Mouse (Mus musculus): ENCODE measurements around the gene Nts. TPM values are rescaled to one million over a fixed set of nuclear protein-coding genes. Genes with fewer than 3 reads are reported as not detected.
A peak's percentile ranks its signal among the peaks of the same experiment; 100 is the strongest.

Nts gene
- polyA plus RNA-seq (2014; fragmentation: Nextera tagmentation; extraction: Ambion mirVana), result 0.24 and 0.26 TPM in 2 replicates

DNA sequence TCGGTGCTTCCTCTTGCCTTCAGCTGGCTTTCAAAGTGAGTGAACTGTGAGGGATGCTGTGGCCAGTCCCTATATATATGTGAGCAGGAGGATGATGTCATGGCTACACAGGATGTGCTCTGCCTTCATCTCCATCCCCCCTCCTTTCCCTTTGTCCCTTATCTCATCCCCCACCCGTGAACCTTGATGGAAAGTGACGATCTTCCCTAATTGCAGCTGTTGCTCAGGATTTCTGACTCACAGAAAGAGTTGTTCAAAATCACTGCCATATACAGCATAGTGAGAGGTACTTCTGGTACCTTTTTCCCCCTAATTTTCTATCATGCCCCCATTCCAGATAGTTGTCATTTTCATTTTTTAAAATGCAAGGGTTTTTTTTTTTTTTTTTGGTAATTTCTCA, at the start of gene Nts:
Gene Nts, minus strand, starts transcription at position 101 of the 400 bp plus-strand sequence.
- no peak within 1 kb of the TSS for H3K4me3 ChIP-seq (ENCODE audit: low read depth, low read length)
- no peaks in the 10 kb centered on the region for H3K4me1 ChIP-seq (ENCODE audit: control insufficient read depth, insufficient read depth, low read length)
- 31% methylated on average over 3 of the region's 3 CpGs for WGBS
- H3K9me3 ChIP-seq (ENCODE audit: control insufficient read depth, low read length), result no peaks in the 10 kb centered on the region
- ATAC-seq (ENCODE audit: insufficient read depth, low FRiP score, low TSS enrichment), result no peak
- DNase-seq (ENCODE audit: low spot score), result no peak
- no peak within 1 kb of the TSS for H3K27ac ChIP-seq (ENCODE audit: low read depth, low read length)
- H3K27me3 ChIP-seq (ENCODE audit: control insufficient read depth, insufficient read depth, low read length), result no peaks in the 10 kb centered on the region
- no peak within 1 kb of the TSS for H3K9ac ChIP-seq (ENCODE audit: low read length)
- no peaks in the 10 kb centered on the region for H3K36me3 ChIP-seq (ENCODE audit: control insufficient read depth, insufficient read depth, low read length)
- no peak within 1 kb of the TSS for H3K4me2 ChIP-seq (ENCODE audit: low read depth)

- DNase-seq (ENCODE audit: low spot score) (no peak), ATAC-seq (ENCODE audit: insufficient read depth, low FRiP score, low TSS enrichment) (no peak)
- H3K27me3 ChIP-seq (ENCODE audit: control insufficient read depth, insufficient read depth, low read length), result no peaks in the 10 kb centered on the region
- no peaks in the 10 kb centered on the region for H3K36me3 ChIP-seq (ENCODE audit: control insufficient read depth, insufficient read depth, low read length)
- H3K4me3 ChIP-seq (ENCODE audit: low read depth, low read length), result no peak overlapping the region
- whole genome bisulfite sequencing, result 85% methylated on average over 3 of the region's 3 CpGs
- no peak overlapping the region for H3K27ac ChIP-seq (ENCODE audit: low read depth, low read length)
- H3K9me3 ChIP-seq (ENCODE audit: control insufficient read depth, low read length), result no peaks in the 10 kb centered on the region
- no peak overlapping the region for H3K4me2 ChIP-seq (ENCODE audit: low read depth)
- H3K9ac ChIP-seq (ENCODE audit: low read length), result no peak overlapping the region
- H3K4me1 ChIP-seq (ENCODE audit: control insufficient read depth, insufficient read depth, low read length), result no peaks in the 10 kb centered on the region
Measured at GRCm38 (mm10) chr10:102527901-102528300, 37.6 kb upstream of the Nts start.

GRCm38 (mm10) chr10:102514159-102514558, 23.9 kb upstream of the Nts start:
- Histone ChIP-seq H3K9ac (ENCODE audit: low read length) (no peak overlapping the region), H3K36me3 (ENCODE audit: control insufficient read depth, insufficient read depth, low read length) (no peaks in the 10 kb centered on the region), H3K4me1 (ENCODE audit: control insufficient read depth, insufficient read depth, low read length) (no peaks in the 10 kb centered on the region), H3K27me3 (ENCODE audit: control insufficient read depth, insufficient read depth, low read length) (no peaks in the 10 kb centered on the region), H3K4me3 (ENCODE audit: low read depth, low read length) (no peak overlapping the region), H3K27ac (ENCODE audit: low read depth, low read length) (no peak overlapping the region), H3K9me3 (ENCODE audit: control insufficient read depth, low read length) (no peaks in the 10 kb centered on the region), H3K4me2 (ENCODE audit: low read depth) (no peak overlapping the region)
- 6% methylated on average over 1 of the region's 1 CpGs for WGBS
- DNase-seq (ENCODE audit: low spot score) (no peak), ATAC-seq (ENCODE audit: insufficient read depth, low FRiP score, low TSS enrichment) (no peak)

DNA sequence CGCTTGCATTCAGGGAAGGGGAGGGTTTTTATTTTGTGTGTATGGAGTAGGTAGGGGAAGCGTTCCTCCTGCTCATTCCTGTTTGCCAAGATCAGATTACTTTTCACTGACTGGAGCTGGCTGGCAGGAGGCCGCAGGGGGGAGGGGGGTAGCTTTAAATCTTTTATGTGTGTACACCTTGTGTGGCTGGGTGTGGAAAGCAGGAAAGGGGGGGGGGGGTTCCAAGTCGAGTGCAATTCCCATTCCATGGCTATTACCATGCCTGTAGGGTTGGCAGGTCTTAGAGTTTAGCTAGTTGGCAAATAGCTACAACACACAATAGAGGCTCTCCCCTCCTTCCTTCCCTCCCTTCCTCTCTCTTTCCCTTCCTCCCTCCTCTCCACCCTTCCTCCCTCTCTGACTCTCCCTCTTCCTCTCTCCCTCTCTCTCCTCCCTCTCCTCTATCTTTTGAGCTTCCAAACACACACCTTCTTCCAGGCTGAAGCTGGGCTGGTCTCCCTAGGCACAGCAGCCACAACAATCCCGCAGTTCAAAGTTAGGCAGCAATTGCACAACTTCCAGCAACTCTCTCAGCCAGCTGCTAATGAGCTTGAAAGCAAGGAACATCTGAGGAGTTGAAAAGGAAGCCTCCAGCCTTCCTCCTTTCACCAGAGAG, 21.6 kb upstream of the Nts start, which contains the start of gene Rassf9:
Gene Rassf9, plus strand, starts transcription at position 416 of the 655 bp plus-strand sequence.
- no peaks in the 10 kb centered on the region for H3K36me3 ChIP-seq (ENCODE audit: control insufficient read depth, insufficient read depth, low read length)
- H3K9ac ChIP-seq (ENCODE audit: low read length), result no peak within 1 kb of the TSS
- DNase-seq (ENCODE audit: low spot score), result peak; percentile 19
- WGBS, result 13% methylated on average over 5 of the region's 5 CpGs
- no peak within 1 kb of the TSS for H3K27ac ChIP-seq (ENCODE audit: low read depth, low read length)
- H3K27me3 ChIP-seq (ENCODE audit: control insufficient read depth, insufficient read depth, low read length), result no peaks in the 10 kb centered on the region
- H3K4me1 ChIP-seq (ENCODE audit: control insufficient read depth, insufficient read depth, low read length), result no peaks in the 10 kb centered on the region
- H3K4me3 ChIP-seq (ENCODE audit: low read depth, low read length), result no peak within 1 kb of the TSS
- H3K9me3 ChIP-seq (ENCODE audit: control insufficient read depth, low read length), result no peaks in the 10 kb centered on the region
- ATAC-seq (ENCODE audit: insufficient read depth, low FRiP score, low TSS enrichment), result peak; percentile 49; the same call in 1 of the 2 replicates
- H3K4me2 ChIP-seq (ENCODE audit: low read depth), result no peak within 1 kb of the TSS

DNA sequence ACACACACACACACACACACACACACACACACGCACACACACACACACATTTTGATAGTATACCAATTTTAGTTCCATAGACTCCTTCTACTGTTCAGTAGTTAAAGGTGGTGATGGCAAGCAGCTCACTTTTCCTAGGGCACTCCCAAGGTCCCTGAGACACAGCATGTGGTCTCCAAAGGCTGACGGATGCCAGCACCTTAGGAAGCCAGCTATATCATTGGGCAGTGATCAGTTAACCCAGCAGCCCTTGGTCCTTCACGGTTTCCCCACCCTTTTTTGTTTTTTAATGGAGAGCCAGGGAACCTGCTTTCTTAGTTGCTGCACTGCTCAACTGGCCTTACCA, 21.1 kb upstream of the Nts start:
- DNase-seq (ENCODE audit: low spot score), result no peak
- no peaks in the 10 kb centered on the region for H3K27me3 ChIP-seq (ENCODE audit: control insufficient read depth, insufficient read depth, low read length)
- no peak overlapping the region for H3K4me3 ChIP-seq (ENCODE audit: low read depth, low read length)
- WGBS, result 37% methylated on average over 3 of the region's 3 CpGs
- H3K9me3 ChIP-seq (ENCODE audit: control insufficient read depth, low read length), result no peaks in the 10 kb centered on the region
- ATAC-seq (ENCODE audit: insufficient read depth, low FRiP score, low TSS enrichment), result no peak
- H3K4me2 ChIP-seq (ENCODE audit: low read depth), result no peak overlapping the region
- H3K4me1 ChIP-seq (ENCODE audit: control insufficient read depth, insufficient read depth, low read length), result no peaks in the 10 kb centered on the region
- no peaks in the 10 kb centered on the region for H3K36me3 ChIP-seq (ENCODE audit: control insufficient read depth, insufficient read depth, low read length)
- H3K27ac ChIP-seq (ENCODE audit: low read depth, low read length), result no peak overlapping the region
- H3K9ac ChIP-seq (ENCODE audit: low read length), result no peak overlapping the region

DNA sequence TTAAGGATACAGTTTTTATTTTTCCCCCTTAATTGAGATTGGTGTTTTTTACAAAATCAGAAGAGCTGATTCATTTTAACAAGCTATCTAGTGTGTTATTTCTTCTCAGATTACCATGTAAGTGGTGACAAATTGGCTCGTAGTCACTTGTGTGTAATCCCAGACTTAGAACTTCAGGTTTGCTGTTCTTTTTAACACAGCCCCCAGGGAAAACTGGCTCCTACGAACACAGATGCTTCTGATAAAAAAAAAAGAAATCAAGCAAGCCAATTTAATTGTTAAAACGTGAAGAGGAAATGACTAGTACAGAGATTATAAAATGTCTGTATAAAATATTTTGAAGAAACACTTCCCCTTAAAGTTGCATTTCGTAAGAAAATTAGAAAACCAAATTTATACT, 17.1 kb upstream of the Nts start:
- no peaks in the 10 kb centered on the region for H3K27me3 ChIP-seq (ENCODE audit: control insufficient read depth, insufficient read depth, low read length)
- ATAC-seq (ENCODE audit: insufficient read depth, low FRiP score, low TSS enrichment) (no peak), DNase-seq (ENCODE audit: low spot score) (no peak)
- H3K4me2 ChIP-seq (ENCODE audit: low read depth), result no peak overlapping the region
- no peaks in the 10 kb centered on the region for H3K4me1 ChIP-seq (ENCODE audit: control insufficient read depth, insufficient read depth, low read length)
- no peaks in the 10 kb centered on the region for H3K36me3 ChIP-seq (ENCODE audit: control insufficient read depth, insufficient read depth, low read length)
- no peak overlapping the region for H3K27ac ChIP-seq (ENCODE audit: low read depth, low read length)
- H3K9me3 ChIP-seq (ENCODE audit: control insufficient read depth, low read length), result no peaks in the 10 kb centered on the region
- no peak overlapping the region for H3K4me3 ChIP-seq (ENCODE audit: low read depth, low read length)
- H3K9ac ChIP-seq (ENCODE audit: low read length), result no peak overlapping the region
- 65% methylated on average over 4 of the region's 4 CpGs for WGBS

- no peak overlapping the region for H3K9ac ChIP-seq (ENCODE audit: low read length)
- H3K4me2 ChIP-seq (ENCODE audit: low read depth), result no peak overlapping the region
- ATAC-seq (ENCODE audit: insufficient read depth, low FRiP score, low TSS enrichment) (no peak; the same call in 1 of the 2 replicates), DNase-seq (ENCODE audit: low spot score) (no peak)
- H3K4me3 ChIP-seq (ENCODE audit: low read depth, low read length), result no peak overlapping the region
- no peaks in the 10 kb centered on the region for H3K9me3 ChIP-seq (ENCODE audit: control insufficient read depth, low read length)
- no peak overlapping the region for H3K27ac ChIP-seq (ENCODE audit: low read depth, low read length)
- WGBS, result 27% methylated on average over 4 of the region's 4 CpGs
- H3K27me3 ChIP-seq (ENCODE audit: control insufficient read depth, insufficient read depth, low read length), result no peaks in the 10 kb centered on the region
- H3K36me3 ChIP-seq (ENCODE audit: control insufficient read depth, insufficient read depth, low read length), result no peaks in the 10 kb centered on the region
- no peaks in the 10 kb centered on the region for H3K4me1 ChIP-seq (ENCODE audit: control insufficient read depth, insufficient read depth, low read length)
Measured at GRCm38 (mm10) chr10:102498754-102499153, 8.5 kb upstream of the Nts start.

GRCm38 (mm10) chr10:102491792-102492191, 1.5 kb upstream of the Nts start:
- 24% methylated on average over 3 of the region's 3 CpGs for WGBS
- DNase-seq (ENCODE audit: low spot score), result peak; percentile 45
- Histone ChIP-seq H3K27ac (ENCODE audit: low read depth, low read length) (no peak overlapping the region), H3K27me3 (ENCODE audit: control insufficient read depth, insufficient read depth, low read length) (no peaks in the 10 kb centered on the region), H3K9ac (ENCODE audit: low read length) (no peak overlapping the region), H3K4me1 (ENCODE audit: control insufficient read depth, insufficient read depth, low read length) (no peaks in the 10 kb centered on the region), H3K36me3 (ENCODE audit: control insufficient read depth, insufficient read depth, low read length) (no peaks in the 10 kb centered on the region), H3K4me2 (ENCODE audit: low read depth) (no peak overlapping the region), H3K4me3 (ENCODE audit: low read depth, low read length) (no peak overlapping the region), H3K9me3 (ENCODE audit: control insufficient read depth, low read length) (no peaks in the 10 kb centered on the region)
- ATAC-seq (ENCODE audit: insufficient read depth, low FRiP score, low TSS enrichment), result no peak

DNA sequence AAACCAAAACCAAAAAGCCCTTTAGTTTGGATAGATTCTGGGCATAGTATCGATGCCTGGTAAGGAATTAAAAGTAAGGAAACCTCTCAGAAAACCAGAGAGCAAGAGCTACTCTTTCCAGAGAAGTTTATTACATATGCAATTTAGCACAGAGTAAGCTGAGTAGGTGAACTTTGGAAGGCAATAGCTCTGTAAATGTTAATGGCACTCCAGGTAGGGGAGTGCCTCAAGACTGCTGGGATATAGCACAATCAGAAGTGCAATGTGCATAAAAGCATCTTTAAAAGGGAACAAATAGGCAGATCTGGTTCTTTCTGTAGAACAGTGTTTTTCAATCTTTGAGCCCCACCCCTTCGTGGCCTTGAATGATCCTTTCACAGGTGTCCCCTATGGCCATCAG, 20.9 kb downstream of the Nts start:
- Histone ChIP-seq H3K4me2 (ENCODE audit: low read depth) (no peak overlapping the region), H3K9ac (ENCODE audit: low read length) (no peak overlapping the region), H3K4me3 (ENCODE audit: low read depth, low read length) (no peak overlapping the region), H3K27me3 (ENCODE audit: control insufficient read depth, insufficient read depth, low read length) (no peaks in the 10 kb centered on the region), H3K4me1 (ENCODE audit: control insufficient read depth, insufficient read depth, low read length) (no peaks in the 10 kb centered on the region), H3K27ac (ENCODE audit: low read depth, low read length) (no peak overlapping the region), H3K36me3 (ENCODE audit: control insufficient read depth, insufficient read depth, low read length) (no peaks in the 10 kb centered on the region), H3K9me3 (ENCODE audit: control insufficient read depth, low read length) (no peaks in the 10 kb centered on the region)
- DNase-seq (ENCODE audit: low spot score), result no peak
- ATAC-seq (ENCODE audit: insufficient read depth, low FRiP score, low TSS enrichment), result no peak
- 84% methylated on average over 2 of the region's 2 CpGs for WGBS

Data from neural tube, embryonic 11.5 days (tissue).